Mouse (Mus musculus): ENCODE results near the gene Col23a1.
A peak's percentile ranks its signal among the peaks of the same experiment; 100 is the strongest.

The Col23a1 gene

DNA sequence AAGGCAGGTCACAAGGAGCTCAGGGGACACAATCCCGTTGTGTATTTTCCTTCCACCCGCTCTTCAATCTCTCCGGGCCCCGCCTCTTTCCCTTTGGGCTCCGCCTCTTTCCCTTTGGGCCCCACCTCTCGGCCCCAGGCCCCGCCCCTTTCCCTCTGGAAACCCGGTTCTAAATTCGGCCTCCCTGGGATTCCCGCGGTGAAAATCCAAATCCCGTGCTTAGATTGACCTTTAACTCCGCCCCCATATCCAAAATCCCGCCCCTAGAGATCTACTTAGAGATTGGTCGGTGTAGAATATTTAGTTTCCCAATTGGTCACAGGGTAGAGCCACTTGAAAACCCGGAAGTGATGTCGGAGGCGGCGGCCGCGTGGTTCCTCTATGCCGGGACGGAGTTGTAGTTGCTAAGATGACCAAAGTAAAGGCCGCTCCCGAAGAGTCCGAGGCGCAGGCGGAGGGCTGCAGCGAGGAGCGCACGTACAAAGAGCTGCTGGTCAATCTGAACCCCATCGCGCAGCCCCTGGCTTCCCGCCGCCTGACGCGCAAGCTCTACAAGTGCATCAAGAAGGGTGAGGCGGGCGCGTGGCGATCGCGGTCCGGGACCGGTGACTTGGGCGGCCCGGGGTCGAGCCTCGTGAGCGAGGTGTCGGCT, 329.8 kb downstream of the Col23a1 start, which contains the start of gene Nhp2:
Gene Nhp2 (plus strand): TSS at position 327 of the 652 bp plus-strand sequence.
- peak; percentile 88 for DNase-seq (ENCODE audit: low spot score)

DNA sequence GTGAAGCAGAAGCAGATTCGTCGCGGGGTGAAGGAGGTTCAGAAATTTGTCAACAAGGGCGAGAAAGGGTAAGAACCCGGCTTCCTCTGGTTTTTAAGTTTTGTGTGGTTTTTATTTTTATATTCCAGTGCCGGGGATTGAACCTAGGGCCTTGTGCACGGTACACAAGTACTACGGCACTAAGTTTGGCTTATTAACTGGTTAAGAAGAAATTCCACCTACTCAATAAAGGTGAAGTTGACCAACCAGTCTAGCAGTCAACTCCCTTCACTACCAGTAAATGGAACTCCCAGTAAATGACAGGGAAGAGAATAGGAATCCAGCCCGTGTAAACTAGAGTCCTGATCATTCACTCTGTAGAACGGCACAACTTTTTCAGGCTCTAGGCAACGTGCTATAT, 330.4 kb downstream of the Col23a1 start:
- no peak for DNase-seq (ENCODE audit: low spot score)

DNA sequence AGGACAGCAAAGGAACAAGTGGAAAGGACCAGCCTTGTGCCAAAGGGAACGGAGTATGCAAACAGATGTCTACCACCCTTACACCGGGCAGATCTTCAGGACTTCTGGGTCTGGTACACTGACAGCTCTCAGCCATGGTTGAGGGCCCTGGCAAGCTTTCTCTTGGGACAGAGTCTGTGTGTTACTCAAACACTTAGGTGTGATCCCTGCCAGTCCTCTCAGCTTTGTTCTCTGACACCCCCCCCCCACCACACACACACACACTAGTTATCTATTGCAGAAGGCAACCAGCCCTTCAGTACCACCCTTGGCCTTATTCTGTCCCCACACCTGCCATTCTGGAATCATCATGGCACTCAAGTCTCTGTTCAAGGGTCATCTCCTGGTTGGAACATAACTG, 332.1 kb downstream of the Col23a1 start:
- no peak for DNase-seq (ENCODE audit: low spot score)

DNA sequence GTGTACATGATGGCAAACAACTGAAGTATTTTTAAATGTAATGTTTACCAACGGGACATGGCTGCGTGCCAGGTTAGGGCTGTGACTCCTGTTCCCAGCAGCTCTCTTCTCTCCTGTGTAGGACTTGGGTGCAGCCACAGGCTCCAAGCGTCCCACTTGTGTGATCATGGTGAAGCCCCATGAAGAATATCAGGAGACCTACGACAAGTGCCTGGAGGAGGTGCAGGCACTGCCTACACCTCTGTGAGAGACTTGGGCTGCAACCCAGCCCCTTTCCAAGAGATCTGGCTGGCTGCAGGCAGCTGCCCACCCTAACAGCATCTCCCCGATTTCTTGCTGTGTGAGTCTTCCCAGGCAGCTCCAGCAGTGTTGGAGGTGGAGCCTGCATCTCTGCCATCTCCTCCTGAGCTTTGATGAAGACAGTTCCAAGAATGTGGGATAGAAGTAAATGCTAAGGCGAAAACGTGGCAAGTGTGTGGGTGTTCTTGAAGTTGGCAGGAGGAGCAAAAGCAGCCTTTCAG, 333.3 kb downstream of the Col23a1 start:
- no peak for DNase-seq (ENCODE audit: low spot score)

DNA sequence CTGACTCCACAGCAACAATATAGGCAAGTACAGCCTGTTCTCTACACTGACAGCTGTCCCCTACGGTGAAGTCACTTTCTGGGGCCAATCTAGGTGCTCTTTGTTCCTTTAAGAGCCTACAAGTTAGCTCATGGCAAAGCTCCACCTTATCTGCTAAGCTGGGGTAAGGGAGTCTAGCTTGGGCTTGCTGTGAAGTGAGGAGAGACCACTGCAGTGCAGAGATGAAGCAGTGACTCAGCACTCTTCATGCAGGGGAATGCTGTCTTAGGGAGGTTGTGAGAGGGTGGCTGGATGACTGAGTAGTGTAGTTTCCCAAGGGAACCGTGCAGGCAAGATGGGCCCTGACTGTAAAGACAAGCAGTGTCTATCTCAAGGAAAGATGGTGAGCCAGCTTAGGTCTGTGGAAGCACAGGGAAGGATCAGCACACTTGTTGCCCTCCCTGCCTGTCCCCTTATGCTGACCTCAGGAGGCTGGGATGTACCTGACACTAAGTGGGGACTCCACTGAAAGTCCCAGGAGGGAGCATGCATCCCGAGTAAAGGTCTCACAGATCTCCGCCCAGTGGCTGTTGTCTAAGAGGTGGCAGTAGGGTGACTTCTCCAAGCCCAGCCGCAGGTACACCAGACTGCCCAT, 335.6 kb downstream of the Col23a1 start:
- DNase-seq (ENCODE audit: low spot score): no peak

DNA sequence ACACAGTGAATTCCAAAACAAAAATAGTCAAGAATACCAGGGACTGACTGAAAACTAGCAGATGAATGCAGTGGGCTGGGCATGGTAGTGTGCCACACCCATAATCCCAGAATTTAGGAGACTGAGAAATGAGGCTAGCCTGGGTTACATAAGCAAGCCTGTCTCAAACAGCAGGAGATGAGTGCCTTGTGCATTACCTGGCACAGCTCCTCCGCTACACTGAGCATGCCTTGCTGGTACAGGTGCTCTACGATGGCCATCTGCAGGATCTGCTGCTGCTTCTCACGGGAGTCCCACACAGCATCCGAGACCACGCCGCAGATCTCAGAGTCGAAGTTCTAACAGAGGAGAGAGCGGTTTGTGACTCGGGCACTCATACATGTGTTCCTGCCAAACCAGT, 337.7 kb downstream of the Col23a1 start:
- DNase-seq (ENCODE audit: low spot score): no peak

DNA sequence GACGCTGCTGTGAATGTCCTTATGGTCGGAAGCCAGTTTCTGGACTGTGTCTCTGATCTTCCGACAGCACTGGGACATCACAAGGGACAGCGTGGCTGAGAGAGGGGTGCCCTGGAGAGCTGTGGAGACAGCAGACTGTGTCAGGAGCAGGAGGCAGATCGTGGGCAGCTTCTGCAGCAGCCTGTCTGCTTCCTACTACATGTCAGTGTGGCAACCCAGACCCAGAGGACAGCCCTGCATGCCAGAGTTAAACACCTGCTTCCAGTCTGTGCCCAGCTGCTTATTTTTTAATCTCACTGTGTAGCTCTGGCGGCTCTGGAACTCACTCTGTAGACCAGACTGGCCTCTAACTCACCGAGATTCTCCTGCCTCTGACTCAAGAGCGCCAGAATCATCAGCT, 338.2 kb downstream of the Col23a1 start:
- no peak for DNase-seq (ENCODE audit: low spot score)

DNA sequence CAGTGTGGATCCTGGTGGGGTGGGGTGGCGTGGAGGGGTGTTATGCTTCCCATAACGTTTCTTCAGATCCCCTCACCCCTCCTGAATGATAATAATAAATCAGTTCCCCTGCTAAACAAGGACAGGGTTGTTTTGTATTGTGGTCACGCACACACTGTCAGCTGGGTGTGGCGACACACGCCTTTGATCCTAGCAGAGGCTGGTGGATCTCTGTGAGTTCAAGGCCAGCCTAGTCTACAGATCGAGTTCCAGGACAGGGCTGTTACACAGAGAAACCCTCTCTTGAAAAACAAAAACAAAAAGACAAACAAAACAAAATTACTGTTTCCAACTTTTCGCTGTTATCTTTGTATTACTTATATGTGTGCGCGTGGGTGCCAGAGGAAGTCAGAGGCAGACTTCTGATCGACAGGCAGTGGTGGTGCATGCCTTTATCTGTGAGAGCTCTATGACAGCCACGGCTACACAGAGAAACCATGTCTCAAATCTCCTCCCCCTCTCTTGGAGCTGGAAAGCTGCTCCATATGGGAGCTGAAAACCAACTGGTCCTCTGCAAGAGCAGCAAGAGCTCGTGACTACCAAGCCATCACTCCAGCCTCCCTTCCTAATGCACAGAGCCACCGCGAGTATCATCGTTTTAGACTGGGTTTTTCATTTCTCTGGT, 340.1 kb downstream of the Col23a1 start:
- no peak for DNase-seq (ENCODE audit: low spot score)

DNA sequence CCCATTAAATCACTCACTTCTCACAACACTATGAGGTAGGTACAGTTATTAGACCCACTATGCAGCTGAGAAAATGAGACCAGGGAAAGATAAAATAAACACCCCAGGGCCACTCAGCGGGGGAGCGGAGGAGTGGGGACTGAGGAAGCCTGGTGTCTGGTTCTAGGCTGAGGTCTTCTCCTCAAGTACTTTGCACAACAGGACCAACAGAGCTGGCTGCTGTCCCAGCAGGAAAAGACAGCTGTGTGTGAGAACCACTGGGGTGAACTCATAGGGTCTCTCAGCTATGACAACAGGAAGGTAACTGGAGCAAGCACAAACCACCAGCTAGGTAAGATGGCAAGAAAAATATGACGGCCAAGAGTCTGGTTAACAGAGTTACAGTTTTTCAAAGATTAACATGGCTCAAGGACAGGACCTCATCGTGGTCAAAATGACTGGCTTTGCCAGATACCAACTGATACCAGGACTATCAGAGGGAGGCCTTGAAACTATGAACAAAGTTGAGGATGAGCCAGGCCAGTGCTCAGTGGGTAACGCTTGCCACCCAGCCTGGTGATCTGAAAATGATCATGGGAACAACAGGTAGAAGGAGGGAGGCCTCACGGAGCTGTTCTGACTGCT, 342.5 kb downstream of the Col23a1 start:
- DNase-seq (ENCODE audit: low spot score): no peak

DNA sequence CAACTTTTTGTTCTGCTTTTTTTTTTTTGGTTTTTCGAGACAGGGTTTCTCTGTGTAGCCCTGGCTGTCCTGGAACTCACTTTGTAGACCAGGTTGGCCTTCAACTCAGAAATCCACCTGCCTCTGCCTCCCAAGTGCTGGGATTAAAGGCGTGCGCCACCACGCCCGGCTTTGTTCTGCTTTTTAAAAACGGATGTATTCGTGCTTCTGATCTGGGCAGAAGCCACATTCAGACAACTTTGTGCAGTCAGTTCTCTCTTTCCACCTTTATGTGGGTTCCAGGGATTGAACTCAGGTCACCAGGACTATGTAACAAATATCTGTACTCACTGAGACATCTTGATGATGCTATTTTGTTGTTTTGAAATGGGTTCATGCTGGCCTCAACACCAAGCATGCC, 343.5 kb downstream of the Col23a1 start:
- peak; percentile 37 for DNase-seq (ENCODE audit: low spot score)
